Mouse (Mus musculus) c-Kit-positive CD71-negative TER-119-negative erythroid progenitor cells, embryonic 14.5 days (primary cell): ENCODE measurements around the gene Gm7029.

ENCODE experiments used
- DNase-seq: peaks from one replicate; pipeline ENCODE4 v3.0.0-alpha.2; 2013; ENCODE audit warnings: low read depth

Gene Gm7029

GRCm38 (mm10) chr17:33913264-33913663 is 39.6 kb downstream of the Gm7029 start:
- no peak for DNase-seq

GRCm38 (mm10) chr17:33913905-33914304 is 40.3 kb downstream of the Gm7029 start:
- DNase-seq, result no peak

- DNase-seq, result no peak
Measured at GRCm38 (mm10) chr17:33914969-33915391, 41.3 kb downstream of the Gm7029 start.

DNA sequence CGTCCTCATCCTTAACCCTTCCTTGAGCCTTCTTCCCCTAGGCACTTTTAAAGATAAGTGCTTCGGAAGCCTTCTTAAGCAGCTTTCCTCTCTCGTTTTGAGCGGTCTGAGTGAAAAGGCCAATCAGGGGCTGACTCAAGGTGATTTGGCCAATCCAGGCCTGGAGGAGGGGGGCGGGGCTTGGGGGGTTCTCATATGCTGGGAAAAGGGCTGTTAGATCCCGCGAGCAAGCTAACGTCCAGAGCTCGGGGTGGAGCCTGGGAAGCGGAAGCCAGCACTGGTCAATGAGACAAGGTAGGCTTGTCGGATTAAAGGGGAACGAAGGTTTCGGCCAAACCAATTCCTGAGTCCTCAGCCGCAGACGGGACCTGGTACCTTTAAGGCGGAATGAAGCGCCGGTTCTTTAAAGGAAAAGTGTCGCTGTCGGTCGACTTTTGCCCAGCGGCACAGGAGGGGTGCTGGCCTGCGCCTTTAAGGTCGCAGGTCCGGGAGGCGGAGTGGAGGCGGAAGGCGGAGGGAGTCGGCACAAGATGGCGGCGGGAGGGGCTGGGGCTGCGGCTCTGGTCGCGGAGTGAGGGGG is 42.1 kb downstream of the Gm7029 start, which contains the start of the genes Tapbp and Zbtb22:
Tapbp (plus strand) TSS at position 229 of the 580 bp plus-strand sequence.
Zbtb22 (plus strand) TSS at position 234 of the 580 bp plus-strand sequence.
- DNase-seq, result peak; percentile 98

DNA sequence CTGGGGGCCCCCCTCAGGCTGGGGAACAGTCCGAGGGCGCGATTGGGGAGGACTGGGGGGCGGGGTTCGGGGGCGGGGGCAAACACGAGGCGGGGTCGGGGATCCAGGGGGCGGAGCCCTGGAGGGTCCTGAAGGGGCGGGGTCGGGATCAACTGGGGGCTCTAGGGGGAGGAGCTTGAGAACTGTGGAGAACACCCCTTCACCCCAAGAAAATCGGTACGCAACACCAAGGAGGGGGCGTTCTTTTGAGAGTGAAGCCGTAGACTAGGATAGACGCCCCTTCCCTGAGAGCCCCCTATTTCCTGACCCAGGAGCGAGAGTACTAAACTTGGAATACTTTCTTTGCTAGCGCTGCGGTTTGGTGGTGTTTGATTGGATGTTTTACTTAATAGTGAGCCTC is 42.7 kb downstream of the Gm7029 start:
- DNase-seq, result no peak

DNA sequence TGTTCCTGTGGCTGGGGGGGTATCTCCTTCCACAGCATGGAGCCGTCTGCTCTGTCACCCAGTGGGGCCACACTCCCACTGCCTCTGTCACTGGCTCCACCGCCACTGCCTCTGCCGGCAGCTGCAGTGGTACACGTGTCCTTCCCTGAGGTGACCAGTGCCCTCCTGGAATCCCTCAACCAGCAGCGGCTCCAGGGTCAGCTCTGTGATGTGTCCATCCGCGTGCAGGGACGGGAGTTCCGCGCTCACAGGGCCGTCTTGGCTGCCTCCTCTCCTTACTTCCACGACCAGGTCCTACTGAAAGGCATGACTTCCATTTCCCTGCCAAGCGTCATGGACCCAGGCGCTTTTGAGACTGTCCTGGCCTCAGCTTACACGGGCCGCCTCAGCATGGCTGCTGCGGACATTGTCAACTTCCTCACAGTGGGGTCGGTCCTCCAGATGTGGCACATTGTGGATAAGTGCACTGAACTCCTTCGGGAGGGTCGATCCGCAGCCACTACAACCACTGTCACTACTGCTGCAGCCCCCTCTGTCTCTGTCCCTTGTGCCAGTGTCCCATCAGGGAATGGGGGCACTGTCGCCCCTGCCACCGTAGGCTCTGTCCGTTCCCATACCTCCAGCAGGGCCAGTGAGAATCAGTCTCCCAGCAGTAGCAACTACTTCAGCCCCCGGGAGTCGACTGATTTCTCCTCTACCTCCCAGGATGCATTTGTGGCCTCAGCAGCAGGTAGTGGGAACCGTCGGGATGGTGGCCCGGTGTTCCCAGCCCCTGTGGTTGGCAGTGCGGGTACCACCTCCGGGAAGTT is 43.4 kb downstream of the Gm7029 start:
- no peak for DNase-seq

GRCm38 (mm10) chr17:33917656-33918292 is 44.1 kb downstream of the Gm7029 start:
- DNase-seq, result no peak

GRCm38 (mm10) chr17:33918293-33919203 is 44.9 kb downstream of the Gm7029 start:
- DNase-seq, result no peak

- no peak for DNase-seq
Measured at GRCm38 (mm10) chr17:33919351-33920281, 46.0 kb downstream of the Gm7029 start.

DNA sequence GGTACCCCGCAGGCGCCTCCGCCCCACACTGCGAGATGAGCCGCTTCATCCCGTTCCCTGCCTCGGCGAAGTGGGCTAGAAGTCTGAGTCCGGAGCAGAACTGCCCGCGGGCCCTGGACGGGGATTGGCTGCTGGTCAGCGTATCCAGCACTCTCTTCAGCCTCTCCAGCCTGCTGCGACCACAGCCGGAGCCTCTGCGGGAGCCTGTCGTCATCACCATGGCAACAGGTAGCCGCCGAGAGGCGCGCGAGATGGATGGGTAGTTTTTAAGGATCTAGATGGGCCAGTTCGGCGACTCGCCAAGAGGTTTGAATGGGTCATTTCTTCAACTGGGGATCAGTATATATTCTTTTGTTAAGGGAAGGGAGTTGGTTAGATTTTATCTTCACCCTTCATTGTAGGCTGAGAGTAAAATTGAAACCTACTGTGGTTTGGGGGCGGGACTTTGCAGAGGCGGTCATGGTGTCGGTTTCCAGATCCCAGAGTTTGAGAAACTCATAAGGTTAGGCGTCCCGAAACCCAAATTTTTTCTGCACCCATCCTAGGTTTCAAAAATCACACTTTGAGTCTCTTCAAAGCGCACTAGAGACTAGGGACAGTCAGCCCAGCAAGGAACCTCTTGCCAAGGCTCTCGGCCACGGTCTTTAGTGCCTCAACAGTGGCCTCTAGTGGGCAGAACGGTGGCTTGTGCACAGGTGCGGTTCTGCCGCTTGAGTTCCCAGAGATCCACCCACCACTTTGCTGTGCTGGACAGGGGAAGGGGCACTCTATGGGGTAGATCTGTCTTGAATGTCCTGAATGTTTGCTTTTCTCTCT is 46.9 kb downstream of the Gm7029 start:
- no peak for DNase-seq

DNA sequence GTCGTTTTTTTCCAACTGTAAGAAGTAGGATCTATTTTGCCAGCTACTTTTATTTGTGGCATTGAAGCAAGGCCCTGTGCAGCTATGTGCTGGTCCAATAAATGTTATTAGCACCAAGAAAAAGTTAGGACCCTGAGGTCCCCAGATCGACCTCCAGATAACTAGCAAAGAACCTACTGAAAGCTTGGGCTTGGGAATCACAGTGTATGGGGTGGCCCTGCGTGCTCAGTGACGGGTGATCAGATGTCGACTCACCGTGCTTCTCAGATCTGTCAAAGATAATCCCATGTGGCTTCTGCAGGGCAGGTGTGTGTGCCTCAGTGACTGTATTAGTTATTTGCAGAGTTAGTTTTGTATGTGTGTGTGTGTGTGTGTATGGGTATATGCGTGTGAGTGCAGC is 47.7 kb downstream of the Gm7029 start:
- no peak for DNase-seq
